Mouse (Mus musculus): ENCODE data around the gene Vmn1r100. TPM values are rescaled to one million over a fixed set of nuclear protein-coding genes. Genes with fewer than 3 reads are reported as not detected.
"Not testable (repeated sequence)": the region's sequence is repeated elsewhere in the genome, so short reads cannot be mapped to it uniquely, and the experiment has no call there.

Vmn1r100 gene
- polyA plus RNA-seq (2015; fragmentation: Nextera tagmentation; extraction: Ambion mirVana): not detected in 2 replicates

DNA sequence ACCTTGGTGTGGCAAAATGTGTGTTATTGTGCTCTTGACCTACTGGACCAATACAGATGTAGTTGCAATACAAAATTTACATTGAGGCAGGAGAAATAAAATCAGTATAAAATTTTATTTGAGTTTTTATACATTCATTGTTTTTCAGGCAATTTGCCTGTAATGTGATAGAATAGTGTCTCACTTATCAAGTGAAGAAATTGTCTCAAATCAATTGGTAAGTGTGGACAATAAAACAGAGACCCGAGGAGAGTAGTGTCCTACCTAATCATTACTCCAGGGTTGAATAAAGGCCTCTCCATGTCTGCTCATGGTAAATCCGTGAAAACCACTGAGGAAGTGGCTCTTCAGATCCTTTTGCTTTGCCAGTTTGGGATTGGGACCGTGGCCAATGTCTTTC lies at the start of gene Vmn1r100:
Gene Vmn1r100, plus strand, starts transcription at position 301 of the 400 bp plus-strand sequence.
- not testable (repeated sequence) for H3K36me3 ChIP-seq (replicated peaks); H3K27ac ChIP-seq; H3K9ac ChIP-seq; H3K4me1 ChIP-seq; H3K27me3 ChIP-seq (replicated peaks); ATAC-seq (replicated peaks); H3K4me3 ChIP-seq; H3K4me2 ChIP-seq; H3K9me3 ChIP-seq
- WGBS: no CpG with 5 or more reads among the region's 3 CpGs

GRCm38 (mm10) chr7:20375310-20375709 lies 42.4 kb upstream of the Vmn1r100 start, which contains the start of gene Gm5728:
Gene Gm5728 (minus strand): TSS chr7:20375410.
- no CpG with 5 or more reads among the region's 1 CpGs for WGBS
- H3K36me3 ChIP-seq (replicated peaks); H3K4me1 ChIP-seq; H3K4me2 ChIP-seq; ATAC-seq (replicated peaks); H3K9me3 ChIP-seq; H3K9ac ChIP-seq; H3K27ac ChIP-seq; H3K27me3 ChIP-seq (replicated peaks); H3K4me3 ChIP-seq: not testable (repeated sequence)

DNA sequence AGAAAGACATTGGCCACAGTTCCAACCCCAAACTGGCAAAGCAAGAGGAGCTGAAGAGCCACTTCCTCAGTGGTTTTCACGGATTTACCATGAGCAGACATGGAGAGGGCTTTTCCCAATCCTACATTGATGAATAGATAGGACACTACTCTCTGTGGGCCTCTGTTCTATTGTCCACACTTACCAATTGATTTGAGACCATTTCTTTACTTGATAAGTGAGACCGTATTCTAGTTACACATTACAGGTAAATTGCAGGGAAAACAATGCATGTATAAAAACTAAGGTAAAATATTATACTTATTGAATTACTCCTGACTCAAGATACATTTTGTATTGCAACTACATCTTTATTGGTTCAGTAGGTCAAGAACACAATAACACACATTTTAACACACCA lies 24.8 kb downstream of the Vmn1r100 start, which contains the start of gene Vmn1r101:
Gene Vmn1r101, minus strand, starts transcription at position 101 of the 400 bp plus-strand sequence.
- H3K36me3 ChIP-seq (replicated peaks); ATAC-seq (replicated peaks); H3K27ac ChIP-seq; H3K9me3 ChIP-seq; H3K9ac ChIP-seq; H3K4me3 ChIP-seq; H3K4me2 ChIP-seq; H3K27me3 ChIP-seq (replicated peaks); H3K4me1 ChIP-seq: not testable (repeated sequence)
- WGBS: no CpG with 5 or more reads among the region's 2 CpGs

Other genes starting within 250 kb of the Vmn1r100 start
- not detected in 2 replicates for gene Vmn1r94, start 249.6 kb upstream of the Vmn1r100 start, polyA plus RNA-seq (2015; fragmentation: Nextera tagmentation; extraction: Ambion mirVana)
- not detected in 2 replicates for gene Vmn1r95, start 224.2 kb upstream of the Vmn1r100 start, polyA plus RNA-seq (2015; fragmentation: Nextera tagmentation; extraction: Ambion mirVana)
- gene Gm6164, start 212.3 kb upstream of the Vmn1r100 start, polyA plus RNA-seq (2015; fragmentation: Nextera tagmentation; extraction: Ambion mirVana): not detected in 2 replicates
- gene Gm4498, start 184.1 kb upstream of the Vmn1r100 start, polyA plus RNA-seq (2015; fragmentation: Nextera tagmentation; extraction: Ambion mirVana): not detected in 2 replicates
- gene Gm5890, start 155.1 kb upstream of the Vmn1r100 start, polyA plus RNA-seq (2015; fragmentation: Nextera tagmentation; extraction: Ambion mirVana): not detected in 2 replicates
- not detected in 2 replicates for gene Gm4133, start 83.9 kb upstream of the Vmn1r100 start, polyA plus RNA-seq (2015; fragmentation: Nextera tagmentation; extraction: Ambion mirVana)
- gene Gm5728, start 42.5 kb upstream of the Vmn1r100 start, polyA plus RNA-seq (2015; fragmentation: Nextera tagmentation; extraction: Ambion mirVana): not detected in 2 replicates
- gene Vmn1r101, start 24.7 kb downstream of the Vmn1r100 start, polyA plus RNA-seq (2015; fragmentation: Nextera tagmentation; extraction: Ambion mirVana): not detected in 2 replicates
- gene Gm10670, start 57.0 kb downstream of the Vmn1r100 start, polyA plus RNA-seq (2015; fragmentation: Nextera tagmentation; extraction: Ambion mirVana): not detected in 2 replicates
- gene Vmn1r103, start 92.6 kb downstream of the Vmn1r100 start, polyA plus RNA-seq (2015; fragmentation: Nextera tagmentation; extraction: Ambion mirVana): not detected in 2 replicates
- not detected in 2 replicates for gene Vmn1r104, start 115.9 kb downstream of the Vmn1r100 start, polyA plus RNA-seq (2015; fragmentation: Nextera tagmentation; extraction: Ambion mirVana)
- not detected in 2 replicates for gene Gm5726, start 127.8 kb downstream of the Vmn1r100 start, polyA plus RNA-seq (2015; fragmentation: Nextera tagmentation; extraction: Ambion mirVana)
- not detected in 2 replicates for gene Gm4141, start 158.3 kb downstream of the Vmn1r100 start, polyA plus RNA-seq (2015; fragmentation: Nextera tagmentation; extraction: Ambion mirVana)
- not detected in 2 replicates for gene Gm4513, start 181.1 kb downstream of the Vmn1r100 start, polyA plus RNA-seq (2015; fragmentation: Nextera tagmentation; extraction: Ambion mirVana)